Mouse (Mus musculus): ENCODE data around the gene Parp1.

Gene Parp1

GRCm38 (mm10) chr1:180568761-180569452, at the start of gene Parp1:
Parp1 (plus strand) TSS chr1:180568924.
- DNase-seq (ENCODE audit: low spot score in 2 of 2) = peak; percentile 95 to 96

DNA sequence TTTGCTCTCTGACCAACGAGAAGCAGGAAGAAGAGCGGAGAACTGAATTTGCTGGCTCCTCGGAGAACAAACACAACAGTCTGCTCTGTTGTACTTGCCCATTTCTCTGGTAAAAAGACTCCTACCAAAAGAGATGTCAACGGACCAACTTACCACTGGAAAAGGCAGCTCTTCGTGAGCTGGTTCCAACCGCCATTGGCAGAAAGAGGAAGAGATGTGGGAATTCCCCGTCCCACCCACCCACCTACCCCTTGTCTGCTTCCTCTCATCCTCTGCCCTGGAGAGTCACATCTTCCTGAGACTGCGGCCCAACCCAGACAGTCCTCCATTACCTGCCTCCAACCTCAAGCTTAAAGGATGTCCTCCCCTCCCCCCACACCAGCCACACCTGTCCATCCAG, 49.2 kb upstream of the Parp1 start:
- no peak for DNase-seq (ENCODE audit: low spot score in 2 of 2)

- peak; percentile 45 to 59 for DNase-seq (ENCODE audit: low spot score in 2 of 2)
Measured at GRCm38 (mm10) chr1:180520190-180520589, 48.5 kb upstream of the Parp1 start.

DNA sequence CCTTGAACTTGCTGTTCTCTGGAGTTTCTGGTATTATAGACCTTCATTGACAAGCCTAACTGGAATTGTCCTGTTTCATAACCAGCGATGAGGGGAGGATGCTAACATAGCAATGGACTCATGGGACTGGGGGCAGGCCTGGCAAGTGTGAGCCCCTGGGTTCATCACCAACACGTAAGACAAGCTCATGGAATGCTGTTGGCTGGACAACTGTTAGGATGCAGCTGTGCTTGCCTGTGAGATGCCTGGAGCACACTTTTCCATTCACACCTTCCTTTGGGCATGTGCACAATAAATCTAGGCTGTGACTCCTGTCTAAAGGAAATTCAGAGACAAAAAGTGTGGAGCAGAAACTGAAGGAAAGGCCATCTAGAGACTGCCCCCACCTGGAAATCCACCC, 45.4 kb upstream of the Parp1 start:
- no peak for DNase-seq (ENCODE audit: low spot score in 2 of 2)

DNA sequence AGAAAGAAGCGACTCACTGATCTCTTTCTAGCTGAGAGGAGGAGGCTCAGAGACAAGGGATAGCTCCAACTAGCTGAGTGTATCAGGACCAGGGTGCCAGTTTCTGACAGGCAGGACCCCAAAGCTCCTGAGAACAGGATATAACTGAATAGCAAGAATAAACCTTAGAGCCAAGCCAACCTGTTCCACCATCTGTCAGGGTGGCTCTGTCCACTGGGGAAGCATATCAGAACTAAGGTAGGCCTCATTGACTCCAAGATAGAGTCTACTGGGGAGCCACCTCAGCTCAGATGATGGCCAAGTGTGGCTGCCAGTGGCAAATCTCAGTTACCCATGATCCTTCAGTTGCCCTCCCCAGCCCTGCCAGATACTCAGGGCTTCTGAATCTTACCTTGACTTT, 43.4 kb upstream of the Parp1 start:
- DNase-seq (ENCODE audit: low spot score in 2 of 2) = no peak

DNA sequence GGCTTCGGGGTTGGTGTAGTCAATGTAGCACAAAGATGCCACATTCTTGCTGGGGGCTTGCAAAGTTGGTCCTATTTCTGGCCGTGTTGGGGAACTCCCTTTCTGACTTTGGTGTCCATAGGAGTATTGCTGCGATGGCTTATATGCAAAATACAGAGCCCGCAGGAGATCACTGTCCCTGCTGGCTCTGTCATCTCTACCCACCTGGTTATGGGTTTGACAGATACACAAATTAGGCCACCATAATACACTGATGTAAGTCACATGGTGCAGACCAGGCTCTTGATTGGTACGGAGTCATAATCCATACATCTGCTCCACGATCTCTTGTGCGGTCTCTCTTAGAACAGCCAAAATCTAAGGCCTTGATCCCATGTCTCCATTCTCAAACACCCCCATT, 38.9 kb upstream of the Parp1 start:
- DNase-seq (ENCODE audit: low spot score in 2 of 2) = no peak

GRCm38 (mm10) chr1:180530457-180531263, 38.1 kb upstream of the Parp1 start:
- no peak for DNase-seq (ENCODE audit: low spot score in 2 of 2)

- no peak for DNase-seq (ENCODE audit: low spot score in 2 of 2)
Measured at GRCm38 (mm10) chr1:180532671-180533070, 36.1 kb upstream of the Parp1 start.

- DNase-seq (ENCODE audit: low spot score in 2 of 2) = no peak
Measured at GRCm38 (mm10) chr1:180536719-180537118, 32.0 kb upstream of the Parp1 start.

GRCm38 (mm10) chr1:180541251-180541650, 27.5 kb upstream of the Parp1 start:
- no peak for DNase-seq (ENCODE audit: low spot score in 2 of 2)

DNA sequence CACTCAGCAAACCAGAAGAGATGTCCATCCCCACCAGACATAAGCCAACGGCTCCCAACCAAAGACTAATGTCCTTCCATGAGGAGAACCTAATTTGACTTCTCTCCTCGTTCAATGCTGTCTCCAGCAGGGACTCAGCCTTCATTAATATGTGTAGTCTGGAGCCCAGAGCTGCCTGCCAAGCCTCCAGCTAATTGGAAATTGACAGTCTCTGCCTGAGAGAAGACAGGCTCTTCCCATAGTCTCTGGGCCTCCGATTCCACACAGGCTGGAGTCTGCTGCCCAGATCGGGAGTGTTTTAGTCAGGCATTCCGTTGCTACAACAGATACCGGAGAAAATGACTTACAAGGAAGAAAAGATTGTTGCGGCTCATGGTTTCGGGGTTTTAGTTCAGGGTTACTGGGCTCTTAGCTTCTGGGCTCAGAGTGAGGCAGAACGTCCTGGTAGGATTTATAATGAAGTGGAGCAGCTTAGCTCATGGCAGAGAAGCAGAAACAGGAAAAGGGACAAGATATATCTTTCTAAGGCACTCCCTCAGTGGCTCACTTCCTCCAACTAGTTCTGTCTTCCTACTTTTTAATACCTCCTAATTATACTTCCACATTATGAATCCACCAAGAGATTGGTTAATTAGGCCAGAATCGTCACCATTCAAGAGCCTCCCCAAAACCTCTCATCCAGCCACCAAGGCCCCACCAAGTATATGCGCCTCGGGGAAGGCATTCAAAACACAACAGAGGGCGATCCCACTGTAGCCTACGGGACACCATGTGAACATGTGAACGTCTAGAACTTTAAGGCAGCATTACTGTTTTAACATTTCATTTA, 26.6 kb upstream of the Parp1 start:
- no peak for DNase-seq (ENCODE audit: low spot score in 2 of 2)

DNA sequence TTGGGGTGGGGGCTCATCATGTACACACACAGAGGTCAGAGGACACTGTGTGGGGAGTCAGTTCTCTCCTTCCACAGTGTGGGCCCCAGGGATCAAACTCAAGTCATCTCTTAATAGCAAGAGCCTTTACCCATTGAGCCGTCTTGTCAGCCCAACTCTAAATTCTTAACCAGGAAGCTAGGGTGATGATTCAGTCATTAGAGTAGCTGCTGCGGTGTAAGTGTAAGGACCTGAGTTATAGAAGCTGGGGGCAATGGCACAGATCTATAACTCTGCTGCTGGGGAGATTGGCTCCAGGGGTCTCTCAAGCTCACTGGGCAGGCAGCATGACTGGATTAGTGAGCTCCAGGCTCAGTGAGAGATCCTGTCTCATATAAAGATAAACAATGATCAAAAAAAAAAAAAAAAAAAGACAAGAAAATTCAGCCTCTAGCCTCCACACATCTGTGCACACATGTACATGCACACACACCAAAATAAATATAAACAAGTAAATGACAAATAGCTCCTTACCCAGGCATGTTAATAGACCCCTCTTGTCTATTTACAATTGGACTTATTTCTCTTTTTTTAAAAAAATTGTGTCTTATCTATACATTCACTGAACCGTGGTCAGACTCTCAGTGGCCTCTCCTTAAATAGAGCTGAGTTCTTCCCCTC, 25.9 kb upstream of the Parp1 start:
- DNase-seq (ENCODE audit: low spot score in 2 of 2) = no peak

GRCm38 (mm10) chr1:180545918-180546545, 22.7 kb upstream of the Parp1 start:
- no peak for DNase-seq (ENCODE audit: low spot score in 2 of 2)

- no peak for DNase-seq (ENCODE audit: low spot score in 2 of 2)
Measured at GRCm38 (mm10) chr1:180546798-180547750, 21.6 kb upstream of the Parp1 start.

GRCm38 (mm10) chr1:180547751-180548669, 20.7 kb upstream of the Parp1 start:
- DNase-seq (ENCODE audit: low spot score in 2 of 2) = no peak

- DNase-seq (ENCODE audit: low spot score in 2 of 2) = no peak
Measured at GRCm38 (mm10) chr1:180549539-180550308, 19.0 kb upstream of the Parp1 start.

DNA sequence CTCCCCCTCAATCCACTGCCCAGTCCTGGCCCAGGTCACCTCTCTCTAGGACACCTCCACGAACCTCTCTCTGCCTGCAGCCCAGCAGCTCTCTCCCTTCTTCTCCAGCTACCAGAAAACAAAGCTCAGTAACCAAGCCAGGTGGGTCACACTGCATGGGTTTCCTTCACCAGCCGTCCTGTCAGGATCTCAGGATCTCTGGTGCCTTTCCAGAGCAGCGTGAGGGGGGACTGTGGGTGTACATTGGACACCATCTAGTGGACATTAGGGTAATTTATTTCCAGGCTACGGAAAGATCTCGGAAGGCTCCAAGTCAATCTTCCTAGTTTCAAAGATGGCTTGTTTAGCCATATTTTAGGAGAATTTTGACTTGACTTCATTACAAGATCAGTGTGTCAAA, 18.0 kb upstream of the Parp1 start:
- no peak for DNase-seq (ENCODE audit: low spot score in 2 of 2)

DNA sequence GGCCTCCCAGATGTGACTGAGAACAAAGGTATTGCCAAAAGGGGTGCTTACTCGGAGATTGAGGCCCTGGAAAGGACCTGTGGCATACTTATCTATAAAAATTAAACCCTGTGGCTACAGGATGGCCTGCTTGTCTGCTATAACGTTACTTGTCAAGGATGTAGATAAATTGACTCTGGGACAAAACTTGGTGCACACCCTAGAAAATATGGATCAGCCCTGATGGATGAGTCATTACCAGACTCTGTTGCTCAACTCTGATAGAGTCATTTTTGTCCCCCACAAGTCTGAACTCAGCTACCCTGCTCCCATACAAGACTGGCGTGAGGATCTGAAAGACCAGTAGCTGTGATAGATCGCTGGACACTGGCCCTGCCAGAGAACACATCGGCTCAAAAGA, 11.8 kb upstream of the Parp1 start:
- DNase-seq (ENCODE audit: low spot score in 2 of 2) = no peak

All from frontal cortex, postnatal 10 days (tissue).